Mouse (Mus musculus): ENCODE measurements at regions not wholly inside any gene's neighbourhood (a gene's known extent, or its start where the extent isn't known, plus 50 kb on each side); places are given as distances from the start of the nearest gene placed in this dataset.

GRCm38 (mm10) chr17:7467638-7468037 is 82.4 kb upstream of the Unc93a2 start:
- DNase-seq, result no peak

- DNase-seq, result no peak
Observed at GRCm38 (mm10) chr17:7464901-7465300, 79.6 kb upstream of the Unc93a2 start.

GRCm38 (mm10) chr17:7461164-7461563 is 75.9 kb upstream of the Unc93a2 start:
- no peak for DNase-seq

- DNase-seq, result no peak
Observed at GRCm38 (mm10) chr17:7456939-7457338, 71.7 kb upstream of the Unc93a2 start.

- peak; percentile 61 for DNase-seq
Observed at GRCm38 (mm10) chr17:7443822-7444221, 58.6 kb upstream of the Unc93a2 start.

- no peak for DNase-seq
Observed at GRCm38 (mm10) chr17:7435075-7435474, 49.8 kb upstream of the Unc93a2 start.
